Mouse (Mus musculus) spleen, adult 2 months (tissue): ENCODE measurements around the gene Lcp2. TPM values are rescaled to one million over a fixed set of nuclear protein-coding genes. Genes with fewer than 3 reads are reported as not detected.

Experiments
- DNase-seq, 2 experiments: peaks; one replicate each; pipeline versions ENCODE4 v3.0.0 to v3.0.0-alpha.2; 2012 to 2021; ENCODE audit warnings: low spot score in 2 of 2, low read depth in 1 of 2
- H3K27ac ChIP-seq: fragments of 200-500 bp; 2 replicates; pipeline ENCODE4 v1.5.1; 2012; ENCODE audit warnings: low read length, inconsistent platforms; ENCODE audit not compliant: insufficient read depth
- H3K27me3 ChIP-seq: fragments of 200-500 bp; 2 replicates; pipeline ENCODE4 v1.6.1; 2012; ENCODE audit warnings: mild to moderate bottlenecking, moderate library complexity, low read length, inconsistent platforms; ENCODE audit not compliant: control insufficient read depth, insufficient read depth
- H3K36me3 ChIP-seq: fragments of 200-500 bp; 2 replicates; pipeline ENCODE4 v1.6.1; 2012; ENCODE audit warnings: mild to moderate bottlenecking, low read length, inconsistent platforms; ENCODE audit not compliant: control insufficient read depth, insufficient read depth
- H3K4me1 ChIP-seq: fragments of 200-500 bp; 2 replicates; pipeline ENCODE4 v1.6.1; 2011; ENCODE audit warnings: inconsistent platforms; ENCODE audit not compliant: control insufficient read depth, insufficient read depth, insufficient read length
- H3K4me3 ChIP-seq: fragments of 200-500 bp; 2 replicates; pipeline ENCODE4 v1.5.1; 2011; ENCODE audit warnings: mild to moderate bottlenecking, inconsistent platforms; ENCODE audit not compliant: insufficient read depth, insufficient read length; ENCODE audit errors: extremely low read depth
- CTCF ChIP-seq: fragments of 200-500 bp; IDR thresholded peaks from 2 replicates; pipeline ENCODE4 v1.5.1; 2011; ENCODE audit warnings: mild to moderate bottlenecking, inconsistent platforms; ENCODE audit not compliant: insufficient read depth, insufficient read length, insufficient replicate concordance; ENCODE audit errors: extremely low read depth
- POLR2A ChIP-seq: fragments of 200-500 bp; IDR thresholded peaks from 2 replicates; pipeline ENCODE4 v1.6.1; 2011; ENCODE audit warnings: low read depth, low read length, inconsistent platforms
- WGBS: fragments of 180-500 bp; shearing (Covaris S2); methylation state at CpG from one replicate; pipeline ENCODE4 v1.1.7; 2018; 5-methylcytosine and 5-hydroxymethylcytosine counted together
- polyA plus RNA-seq: library from polyadenylated mRNA; depleted of rRNA; stranded (reverse); fragments of >200 nt; gene quantifications from 2 replicates; pipeline ENCODE4 v1.2.3, GENCODE M21; 2012

Lcp2 gene
- polyA plus RNA-seq, 1 experiment: 34.0 TPM

- Histone ChIP-seq H3K27me3 (no peaks in the 10 kb centered on the region), H3K27ac (no peak overlapping the region), H3K36me3 (no peaks in the 10 kb centered on the region)
Observed at GRCm38 (mm10) chr11:34029658-34030057, 17.1 kb upstream of the Lcp2 start.

GRCm38 (mm10) chr11:34031015-34031805 is 15.5 kb upstream of the Lcp2 start:
- H3K36me3 ChIP-seq: no peaks in the 10 kb centered on the region
- peak overlapping the region; percentile 9; the same call in 1 of the 2 replicates for H3K4me3 ChIP-seq
- 15% methylated on average over 8 of the region's 8 CpGs for WGBS
- H3K27me3 ChIP-seq: no peaks in the 10 kb centered on the region
- peaks cover 17% of the 10 kb centered on the region; the same call in 1 of the 2 replicates for H3K4me1 ChIP-seq
- H3K27ac ChIP-seq: peak overlapping the region; percentile 57
- DNase-seq: peak in 1 of 2 experiments; percentile 50
- TF ChIP-seq POLR2A (no peak; the same call in 1 of the 2 replicates), CTCF (no peak)

More at GRCm38 (mm10) chr11:34029658-34030057, 17.1 kb upstream of the Lcp2 start:
- no peak overlapping the region for H3K4me3 ChIP-seq
- no peak for DNase-seq
- 80% methylated on average over 5 of the region's 5 CpGs for WGBS
- peaks cover 17% of the 10 kb centered on the region; the same call in 1 of the 2 replicates for H3K4me1 ChIP-seq
- TF ChIP-seq CTCF (no peak), POLR2A (no peak)

GRCm38 (mm10) chr11:34034008-34034505 is 12.7 kb upstream of the Lcp2 start:
- no peak overlapping the region for H3K4me3 ChIP-seq
- H3K36me3 ChIP-seq: no peaks in the 10 kb centered on the region

GRCm38 (mm10) chr11:34034794-34035193 is 11.9 kb upstream of the Lcp2 start:
- no peak overlapping the region for H3K4me3 ChIP-seq
- H3K27ac ChIP-seq: no peak overlapping the region
- H3K4me1 ChIP-seq: peaks cover 17% of the 10 kb centered on the region; the same call in 1 of the 2 replicates
- TF ChIP-seq CTCF (no peak), POLR2A (no peak)
- no peaks in the 10 kb centered on the region for H3K36me3 ChIP-seq
- DNase-seq: no peak
- H3K27me3 ChIP-seq: no peaks in the 10 kb centered on the region
- WGBS: 73% methylated on average over 2 of the region's 2 CpGs

More at GRCm38 (mm10) chr11:34034008-34034505, 12.7 kb upstream of the Lcp2 start:
- no peak for DNase-seq
- Histone ChIP-seq H3K4me1 (peaks cover 17% of the 10 kb centered on the region; the same call in 1 of the 2 replicates), H3K27ac (peak overlapping the region; percentile 13; the same call in 1 of the 2 replicates), H3K27me3 (no peaks in the 10 kb centered on the region)
- TF ChIP-seq CTCF: no peak
- TF ChIP-seq POLR2A: no peak
- 14% methylated on average over 5 of the region's 5 CpGs for WGBS

- H3K27ac ChIP-seq: no peak overlapping the region
- 78% methylated on average over 5 of the region's 5 CpGs for WGBS
Observed at GRCm38 (mm10) chr11:34035909-34036658, 10.6 kb upstream of the Lcp2 start.

DNA sequence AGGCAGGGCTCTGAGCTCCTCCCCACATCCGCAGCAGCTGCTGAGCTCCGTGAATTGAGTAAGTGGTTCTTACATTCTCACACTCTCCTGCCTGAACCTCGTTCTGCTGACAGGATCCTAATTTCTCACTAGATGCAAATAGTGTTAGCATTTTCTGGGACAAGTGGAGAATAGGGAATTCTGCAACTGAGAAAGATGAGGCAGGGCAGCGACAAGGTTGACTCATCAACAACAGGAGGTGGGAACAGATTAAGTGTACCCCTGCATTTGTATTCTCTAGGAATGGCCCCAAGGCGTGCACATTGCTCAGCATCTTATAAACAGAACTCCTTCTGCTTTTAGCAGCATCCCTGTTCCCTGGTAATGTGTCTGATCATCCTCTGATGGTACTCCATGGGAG is 6.7 kb upstream of the Lcp2 start:
- Histone ChIP-seq H3K27ac (no peak overlapping the region), H3K36me3 (no peaks in the 10 kb centered on the region), H3K4me3 (no peak overlapping the region), H3K4me1 (peaks cover 6% of the 10 kb centered on the region; the same call in 1 of the 2 replicates), H3K27me3 (no peaks in the 10 kb centered on the region)
- DNase-seq: no peak
- no peak for TF ChIP-seq CTCF
- WGBS: 90% methylated on average over 5 of the region's 5 CpGs

More at GRCm38 (mm10) chr11:34035909-34036658, 10.6 kb upstream of the Lcp2 start:
- no peak for DNase-seq
- no peaks in the 10 kb centered on the region for H3K27me3 ChIP-seq
- no peak overlapping the region for H3K4me3 ChIP-seq
- peaks cover 17% of the 10 kb centered on the region; the same call in 1 of the 2 replicates for H3K4me1 ChIP-seq
- no peaks in the 10 kb centered on the region for H3K36me3 ChIP-seq
- TF ChIP-seq POLR2A (no peak), CTCF (no peak)
